Mouse (Mus musculus) liver, embryonic 15.5 days (tissue): Measurements from ENCODE around the gene Ttc7. TPM values are rescaled to one million over a fixed set of nuclear protein-coding genes. Genes with fewer than 3 reads are reported as not detected.

ENCODE experiments used
- ATAC-seq: fragments of 200-750 bp; cut with Nextera tagmentation; 2 replicates; pipeline ENCODE4 v1.8.0; 2017; ENCODE audit warnings: moderate number of reproducible peaks, mild to moderate bottlenecking, moderate library complexity; ENCODE audit not compliant: insufficient read depth
- H3K27ac ChIP-seq: fragments of 300-500 bp; sonication (generic); replicated peaks from 2 replicates; pipeline ENCODE4 v1.5.1; 2015; ENCODE audit warnings: mild to moderate bottlenecking, inconsistent platforms
- H3K27me3 ChIP-seq: fragments of 300-500 bp; sonication (generic); 2 replicates; pipeline ENCODE4 v1.6.1; 2015; ENCODE audit warnings: mild to moderate bottlenecking, inconsistent platforms
- H3K36me3 ChIP-seq: fragments of 300-500 bp; sonication (generic); replicated peaks from 2 replicates; pipeline ENCODE4 v1.6.1; 2015; ENCODE audit warnings: moderate library complexity, mild to moderate bottlenecking, inconsistent platforms
- H3K4me1 ChIP-seq: fragments of 300-500 bp; sonication (generic); replicated peaks from 2 replicates; pipeline ENCODE4 v1.6.1; 2015; ENCODE audit warnings: inconsistent platforms
- H3K4me2 ChIP-seq: fragments of 300-500 bp; sonication (generic); 2 replicates; pipeline ENCODE4 v1.6.1; 2015; ENCODE audit warnings: moderate library complexity, mild to moderate bottlenecking, inconsistent platforms
- H3K4me3 ChIP-seq: fragments of 300-500 bp; sonication (generic); replicated peaks from 2 replicates; pipeline ENCODE4 v1.5.1; 2015; ENCODE audit warnings: mild to moderate bottlenecking, inconsistent platforms
- H3K9ac ChIP-seq: fragments of 300-500 bp; sonication (generic); 2 replicates; pipeline ENCODE4 v1.6.1; 2015; ENCODE audit warnings: moderate library complexity, mild to moderate bottlenecking, inconsistent platforms
- H3K9me3 ChIP-seq: fragments of 300-500 bp; sonication (generic); replicated peaks from 2 replicates; pipeline ENCODE4 v1.6.1; 2016; ENCODE audit warnings: inconsistent platforms
- WGBS: fragments of 180-500 bp; shearing (Covaris S2); methylation state at CpG from one replicate; pipeline ENCODE4 v1.1.7; 2015; ENCODE audit warnings: mixed read lengths; ENCODE audit not compliant: insufficient replicate concordance; 5-methylcytosine and 5-hydroxymethylcytosine counted together
- polyA plus RNA-seq: library from polyadenylated mRNA; unstranded; fragments of >200 nt; fragmentation: Nextera tagmentation; extraction: Ambion mirVana; gene quantifications from 2 replicates; pipeline ENCODE4 v1.2.1, GENCODE M21; 2015

Gene Ttc7
- polyA plus RNA-seq, 1 experiment from 2014 or later, result 10.8 TPM

- peak; percentile 66; the same call in 1 of the 2 replicates for ATAC-seq
- Histone ChIP-seq H3K4me3 (no peak overlapping the region), H3K9me3 (no peaks in the 10 kb centered on the region), H3K9ac (no peak overlapping the region), H3K4me1 (peaks cover 17% of the 10 kb centered on the region), H3K4me2 (no peak overlapping the region), H3K27me3 (no peaks in the 10 kb centered on the region), H3K27ac (no peak overlapping the region), H3K36me3 (peaks cover 35% of the 10 kb centered on the region)
- 56% methylated on average over 8 of the region's 8 CpGs for WGBS
Observed at GRCm38 (mm10) chr17:87343060-87343703, 60.5 kb downstream of the Ttc7 start.

- WGBS, result 25% methylated on average over 18 of the region's 18 CpGs
- ATAC-seq, result no peak
- Histone ChIP-seq H3K4me1 (peaks cover 17% of the 10 kb centered on the region), H3K36me3 (peaks cover 26% of the 10 kb centered on the region; the same call in 1 of the 2 replicates), H3K4me2 (no peak overlapping the region), H3K9ac (no peak overlapping the region), H3K9me3 (no peaks in the 10 kb centered on the region), H3K4me3 (no peak overlapping the region), H3K27ac (no peak overlapping the region), H3K27me3 (no peaks in the 10 kb centered on the region)
Observed at GRCm38 (mm10) chr17:87344441-87345251, 62.0 kb downstream of the Ttc7 start.

GRCm38 (mm10) chr17:87345252-87345593 is 62.5 kb downstream of the Ttc7 start:
- Histone ChIP-seq H3K9ac (no peak overlapping the region), H3K4me1 (peaks cover 17% of the 10 kb centered on the region), H3K27ac (no peak overlapping the region), H3K27me3 (no peaks in the 10 kb centered on the region), H3K4me2 (no peak overlapping the region), H3K9me3 (no peaks in the 10 kb centered on the region), H3K4me3 (no peak overlapping the region), H3K36me3 (peaks cover 24% of the 10 kb centered on the region; the same call in 1 of the 2 replicates)
- no peak for ATAC-seq
- 29% methylated on average over 4 of the region's 4 CpGs for WGBS

GRCm38 (mm10) chr17:87348353-87348752 is 65.7 kb downstream of the Ttc7 start:
- Histone ChIP-seq H3K4me2 (no peak overlapping the region), H3K9ac (no peak overlapping the region), H3K4me1 (peaks cover 36% of the 10 kb centered on the region), H3K36me3 (0 out of 2 replicates have a peak, but pooled peaks cover 12% of the 10 kb centered on the region), H3K4me3 (no peak overlapping the region), H3K27me3 (no peaks in the 10 kb centered on the region), H3K27ac (no peak overlapping the region), H3K9me3 (no peaks in the 10 kb centered on the region)
- ATAC-seq, result no peak
- 69% methylated on average over 9 of the region's 9 CpGs for WGBS

- Histone ChIP-seq H3K4me1 (peaks cover 37% of the 10 kb centered on the region), H3K27me3 (no peaks in the 10 kb centered on the region), H3K4me3 (no peak overlapping the region), H3K9ac (no peak overlapping the region), H3K9me3 (no peaks in the 10 kb centered on the region), H3K27ac (no peak overlapping the region), H3K36me3 (0 out of 2 replicates have a peak, but pooled peaks cover 12% of the 10 kb centered on the region), H3K4me2 (no peak overlapping the region)
- ATAC-seq, result no peak
- WGBS, result 41% methylated on average over 9 of the region's 9 CpGs
Observed at GRCm38 (mm10) chr17:87349069-87349468, 66.4 kb downstream of the Ttc7 start.

- Histone ChIP-seq H3K27me3 (no peaks in the 10 kb centered on the region), H3K27ac (no peak overlapping the region), H3K36me3 (0 out of 2 replicates have a peak, but pooled peaks cover 12% of the 10 kb centered on the region), H3K9ac (no peak overlapping the region), H3K4me3 (no peak overlapping the region), H3K9me3 (no peaks in the 10 kb centered on the region), H3K4me1 (peaks cover 35% of the 10 kb centered on the region), H3K4me2 (no peak overlapping the region)
- 81% methylated on average over 9 of the region's 9 CpGs for WGBS
- no peak for ATAC-seq
Observed at GRCm38 (mm10) chr17:87349575-87349974, 66.9 kb downstream of the Ttc7 start.

- Histone ChIP-seq H3K36me3 (0 out of 2 replicates have a peak, but pooled peaks cover 12% of the 10 kb centered on the region), H3K9ac (no peak overlapping the region), H3K9me3 (no peaks in the 10 kb centered on the region), H3K4me2 (no peak overlapping the region), H3K27me3 (no peaks in the 10 kb centered on the region), H3K27ac (no peak overlapping the region), H3K4me1 (peaks cover 34% of the 10 kb centered on the region), H3K4me3 (no peak overlapping the region)
- ATAC-seq, result no peak
- WGBS, result 59% methylated on average over 13 of the region's 13 CpGs
Observed at GRCm38 (mm10) chr17:87350471-87351240, 68.0 kb downstream of the Ttc7 start.

- peaks cover 34% of the 10 kb centered on the region for H3K4me1 ChIP-seq
- H3K27me3 ChIP-seq, result no peaks in the 10 kb centered on the region
- H3K36me3 ChIP-seq, result 0 out of 2 replicates have a peak, but pooled peaks cover 12% of the 10 kb centered on the region
- no peak overlapping the region for H3K27ac ChIP-seq
- WGBS, result 59% methylated on average over 20 of the region's 20 CpGs
- no peak overlapping the region for H3K9ac ChIP-seq
- H3K4me2 ChIP-seq, result no peak overlapping the region
- H3K4me3 ChIP-seq, result no peak overlapping the region
- no peaks in the 10 kb centered on the region for H3K9me3 ChIP-seq
- no peak for ATAC-seq
Observed at GRCm38 (mm10) chr17:87351241-87352105, 68.8 kb downstream of the Ttc7 start.

GRCm38 (mm10) chr17:87352106-87352897 is 69.6 kb downstream of the Ttc7 start:
- no peak for ATAC-seq
- Histone ChIP-seq H3K36me3 (0 out of 2 replicates have a peak, but pooled peaks cover 9% of the 10 kb centered on the region), H3K4me3 (no peak overlapping the region), H3K4me2 (no peak overlapping the region), H3K9me3 (no peaks in the 10 kb centered on the region), H3K4me1 (peaks cover 34% of the 10 kb centered on the region), H3K9ac (no peak overlapping the region), H3K27ac (no peak overlapping the region), H3K27me3 (no peaks in the 10 kb centered on the region)
- 55% methylated on average over 16 of the region's 16 CpGs for WGBS

- 71% methylated on average over 1 of the region's 1 CpGs for WGBS
- Histone ChIP-seq H3K4me3 (no peak overlapping the region), H3K4me2 (no peak overlapping the region), H3K9ac (no peak overlapping the region), H3K27me3 (no peaks in the 10 kb centered on the region), H3K36me3 (0 out of 2 replicates have a peak, but pooled peaks cover 4% of the 10 kb centered on the region), H3K27ac (no peak overlapping the region), H3K9me3 (no peaks in the 10 kb centered on the region), H3K4me1 (peaks cover 34% of the 10 kb centered on the region)
- no peak for ATAC-seq
Observed at GRCm38 (mm10) chr17:87352898-87353225, 70.2 kb downstream of the Ttc7 start.
